Mouse (Mus musculus) Muller cell, postnatal 12 days (primary cell): ENCODE measurements at regions not wholly inside any gene's neighbourhood (a gene's known extent, or its start where the extent isn't known, plus 50 kb on each side); places are given as distances from the start of the nearest gene placed in this dataset.
A peak's percentile ranks its signal among the peaks of the same experiment; 100 is the strongest.

Source experiments
- DNase-seq: peaks from one replicate; pipeline ENCODE4 v3.0.0-alpha.2; 2015; ENCODE audit errors: inconsistent ontology term

DNA sequence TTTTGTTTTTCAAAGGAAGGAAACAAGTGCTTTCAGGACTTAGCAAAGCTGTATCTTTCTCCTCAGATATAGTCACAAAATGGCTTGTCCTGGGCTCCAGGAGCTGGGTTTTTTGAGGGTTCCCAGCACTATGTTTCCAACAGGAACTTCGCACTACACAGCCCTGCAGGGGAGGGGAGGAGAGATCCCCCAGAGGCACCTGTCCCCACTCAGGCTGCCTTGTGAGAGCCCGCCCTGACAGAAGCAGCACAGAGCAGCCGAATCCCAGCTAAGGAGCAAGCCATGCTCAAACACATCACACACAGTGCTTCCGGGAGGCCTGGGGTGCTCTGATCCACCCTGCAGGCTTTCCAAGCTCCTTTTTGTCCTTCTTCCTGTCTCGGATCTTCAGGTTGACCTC is 108.6 kb upstream of the Cdh4 start:
- DNase-seq: no peak

- peak; percentile 32 for DNase-seq
These were observed 106.0 kb upstream of the Cdh4 start for GRCm38 (mm10) chr2:179336235-179336634.

DNA sequence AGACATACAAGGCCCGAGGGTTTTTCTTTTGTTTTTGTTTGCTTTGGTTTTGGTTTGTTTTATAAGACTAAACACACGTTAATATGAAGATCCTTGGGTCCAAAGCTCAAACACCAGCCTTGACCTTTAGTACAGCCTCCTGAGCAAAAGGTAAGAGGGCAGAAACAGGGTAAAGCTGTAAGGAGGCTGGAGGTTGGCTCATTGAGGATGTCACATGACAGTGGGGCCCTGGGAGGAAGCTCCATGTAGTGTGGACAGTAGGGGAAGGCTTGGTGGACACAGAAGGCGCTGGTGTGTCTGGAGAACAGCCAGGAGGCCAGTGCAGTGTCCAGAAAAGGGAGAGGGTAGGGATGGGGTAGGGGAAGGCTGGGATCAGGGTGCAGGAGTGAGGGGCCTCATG is 89.6 kb upstream of the Cdh4 start:
- DNase-seq: no peak

GRCm38 (mm10) chr2:179354866-179355265 is 87.4 kb upstream of the Cdh4 start:
- DNase-seq: no peak

DNA sequence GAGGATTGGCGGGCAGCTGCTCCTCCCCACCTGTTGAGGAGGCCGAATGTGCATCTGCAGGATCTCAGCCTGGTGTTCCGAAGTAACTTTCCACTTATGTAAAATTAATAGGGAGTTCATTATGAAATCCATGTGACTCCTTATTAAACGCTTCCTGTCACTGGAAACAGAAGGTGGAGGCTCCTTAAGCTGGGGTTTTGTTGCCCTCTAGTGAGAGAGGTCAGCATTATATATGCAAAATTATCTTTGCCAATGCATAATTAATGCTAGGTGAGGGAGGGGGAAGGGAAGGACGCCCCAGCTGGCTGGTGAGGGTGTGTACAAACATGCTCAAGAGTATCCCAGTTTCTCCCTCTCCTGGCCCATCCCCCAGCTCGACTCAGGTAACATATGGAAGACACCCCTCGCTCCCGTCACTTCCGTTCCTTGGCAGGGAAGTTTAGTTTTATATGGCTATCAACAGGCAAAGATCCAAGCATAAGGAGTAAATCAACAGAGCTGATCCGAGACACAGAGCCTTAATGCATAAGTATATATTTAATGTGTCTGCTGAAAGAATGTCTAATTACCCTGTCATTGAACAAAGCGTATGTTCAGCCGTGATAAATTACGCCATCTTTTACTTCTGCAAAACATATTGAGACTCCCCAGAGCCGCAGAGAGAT is 71.2 kb upstream of the Cdh4 start:
- no peak for DNase-seq

GRCm38 (mm10) chr2:179371553-179371952 is 70.7 kb upstream of the Cdh4 start:
- no peak for DNase-seq

GRCm38 (mm10) chr2:179379691-179380443 is 62.4 kb upstream of the Cdh4 start:
- DNase-seq: no peak

GRCm38 (mm10) chr2:179380444-179380705 is 61.9 kb upstream of the Cdh4 start:
- DNase-seq: no peak

GRCm38 (mm10) chr2:179381916-179382315 is 60.3 kb upstream of the Cdh4 start:
- DNase-seq: no peak

DNA sequence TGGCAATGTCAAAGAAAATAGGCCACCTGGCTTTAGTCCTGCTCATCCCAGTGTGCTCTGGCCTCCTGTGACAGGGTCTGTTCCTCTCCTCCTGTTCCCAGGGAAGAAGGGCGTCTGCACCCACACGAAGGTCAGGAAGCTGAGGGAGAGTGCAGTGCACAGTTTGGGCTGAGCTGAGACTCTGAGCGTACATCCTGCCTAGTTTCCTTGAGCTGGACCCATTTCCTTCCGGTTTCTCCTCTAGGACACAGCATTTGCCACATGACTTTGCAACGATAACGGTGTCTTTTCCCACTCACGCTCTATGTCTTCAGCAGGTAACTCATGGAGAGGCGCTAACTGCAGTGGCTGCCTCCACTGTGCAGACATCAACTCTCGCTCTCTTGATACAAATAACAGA is 59.6 kb upstream of the Cdh4 start:
- no peak for DNase-seq

- DNase-seq: no peak
These were observed 55.4 kb upstream of the Cdh4 start for GRCm38 (mm10) chr2:179386871-179387270.

- peak; percentile 11 for DNase-seq
These were observed 51.7 kb upstream of the Cdh4 start for GRCm38 (mm10) chr2:179390486-179390885.

- DNase-seq: no peak
These were observed 51.2 kb upstream of the Cdh4 start for GRCm38 (mm10) chr2:179390924-179391461.
